Mouse (Mus musculus) liver, embryonic 16.5 days (tissue): ENCODE measurements around the gene Jph3. TPM values are rescaled to one million over a fixed set of nuclear protein-coding genes. Genes with fewer than 3 reads are reported as not detected.

Experiments
- ATAC-seq: fragments of 200-750 bp; cut with Nextera tagmentation; 2 replicates; pipeline ENCODE4 v1.8.0; 2017; ENCODE audit warnings: low read depth, mild to moderate bottlenecking, moderate number of reproducible peaks, moderate library complexity
- H3K27ac ChIP-seq: fragments of 300-500 bp; sonication (generic); 2 replicates; pipeline ENCODE4 v1.5.1; 2014; ENCODE audit warnings: mild to moderate bottlenecking, low read length
- H3K27me3 ChIP-seq: fragments of 300-500 bp; sonication (generic); 2 replicates; pipeline ENCODE4 v1.6.1; 2014; ENCODE audit warnings: low read depth, low read length, mixed read lengths; ENCODE audit not compliant: control insufficient read depth, insufficient read depth
- H3K36me3 ChIP-seq: fragments of 300-500 bp; sonication (generic); 2 replicates; pipeline ENCODE4 v1.6.1; 2014; ENCODE audit warnings: mild to moderate bottlenecking; ENCODE audit not compliant: control insufficient read depth, insufficient read depth
- H3K4me1 ChIP-seq: fragments of 300-500 bp; sonication (generic); 2 replicates; pipeline ENCODE4 v1.6.1; 2014; ENCODE audit warnings: low read depth, low read length, mixed read lengths; ENCODE audit not compliant: control insufficient read depth
- H3K4me2 ChIP-seq: fragments of 300-500 bp; sonication (generic); 2 replicates; pipeline ENCODE4 v1.6.1; 2014; ENCODE audit warnings: low read depth, low read length, mixed read lengths
- H3K4me3 ChIP-seq: fragments of 300-500 bp; sonication (generic); 2 replicates; pipeline ENCODE4 v1.5.1; 2014; ENCODE audit warnings: low read depth, mild to moderate bottlenecking, low read length
- H3K9ac ChIP-seq: fragments of 300-500 bp; sonication (generic); 2 replicates; pipeline ENCODE4 v1.6.1; 2014; ENCODE audit warnings: low read depth, low read length
- H3K9me3 ChIP-seq: fragments of 300-500 bp; sonication (generic); replicated peaks from 2 replicates; pipeline ENCODE4 v1.6.1; 2016; ENCODE audit warnings: low read length; ENCODE audit not compliant: control insufficient read depth
- WGBS: fragments of 180-500 bp; shearing (Covaris S2); extraction: QIAGEN DNeasy Blood & Tissue Kit; methylation state at CpG from one replicate; pipeline ENCODE4 v1.1.7; 2014; ENCODE audit not compliant: insufficient replicate concordance; 5-methylcytosine and 5-hydroxymethylcytosine counted together
- polyA plus RNA-seq: library from polyadenylated mRNA; unstranded; fragments of >200 nt; fragmentation: Nextera tagmentation; extraction: Ambion mirVana; gene quantifications from 2 replicates; pipeline ENCODE4 v1.2.1, GENCODE M21; 2015

Jph3 gene
- 0.07 and 0.08 TPM in 2 replicates for polyA plus RNA-seq

- no peak within 1 kb of the TSS for H3K9ac ChIP-seq
- no peak for ATAC-seq
- peak within 1 kb of the TSS; percentile 27 for H3K4me3 ChIP-seq
- H3K27ac ChIP-seq = no peak within 1 kb of the TSS
- H3K27me3 ChIP-seq = peaks cover 56% of the 10 kb centered on the region
- H3K36me3 ChIP-seq = no peaks in the 10 kb centered on the region
- peaks cover 2% of the 10 kb centered on the region; the same call in 1 of the 2 replicates for H3K9me3 ChIP-seq
- H3K4me1 ChIP-seq = no peaks in the 10 kb centered on the region
- WGBS = 12% methylated on average over 12 of the region's 12 CpGs
- H3K4me2 ChIP-seq = peak within 1 kb of the TSS; percentile 32; the same call in 1 of the 2 replicates
Observed at GRCm38 (mm10) chr8:121729323-121729722, at the start of gene Jph3. Jph3 (plus strand) TSS chr8:121729623.

GRCm38 (mm10) chr8:121680896-121681295 is 48.5 kb upstream of the Jph3 start:
- Histone ChIP-seq H3K27ac (no peak overlapping the region), H3K4me2 (no peak overlapping the region), H3K4me3 (no peak overlapping the region), H3K4me1 (no peaks in the 10 kb centered on the region), H3K9me3 (no peaks in the 10 kb centered on the region), H3K36me3 (no peaks in the 10 kb centered on the region), H3K27me3 (no peaks in the 10 kb centered on the region; the same call in 1 of the 2 replicates), H3K9ac (no peak overlapping the region)
- 62% methylated on average over 4 of the region's 4 CpGs for WGBS
- ATAC-seq = no peak

GRCm38 (mm10) chr8:121681457-121681856 is 48.0 kb upstream of the Jph3 start:
- Histone ChIP-seq H3K4me1 (no peaks in the 10 kb centered on the region), H3K4me3 (no peak overlapping the region), H3K36me3 (no peaks in the 10 kb centered on the region), H3K9me3 (no peaks in the 10 kb centered on the region), H3K9ac (no peak overlapping the region), H3K27me3 (no peaks in the 10 kb centered on the region; the same call in 1 of the 2 replicates), H3K4me2 (no peak overlapping the region), H3K27ac (no peak overlapping the region)
- WGBS = 44% methylated on average over 10 of the region's 10 CpGs
- no peak for ATAC-seq

- H3K9ac ChIP-seq = no peak overlapping the region
- 55% methylated on average over 10 of the region's 10 CpGs for WGBS
Observed at GRCm38 (mm10) chr8:121683083-121683832, 46.2 kb upstream of the Jph3 start.

GRCm38 (mm10) chr8:121685419-121685818 is 44.0 kb upstream of the Jph3 start:
- no peak for ATAC-seq
- WGBS = 6% methylated on average over 4 of the region's 4 CpGs
- no peak overlapping the region for H3K4me3 ChIP-seq

More at GRCm38 (mm10) chr8:121683083-121683832, 46.2 kb upstream of the Jph3 start:
- no peaks in the 10 kb centered on the region for H3K9me3 ChIP-seq
- no peak for ATAC-seq
- H3K27me3 ChIP-seq = no peaks in the 10 kb centered on the region; the same call in 1 of the 2 replicates
- no peaks in the 10 kb centered on the region for H3K4me1 ChIP-seq
- H3K36me3 ChIP-seq = no peaks in the 10 kb centered on the region
- H3K4me3 ChIP-seq = no peak overlapping the region
- no peak overlapping the region for H3K27ac ChIP-seq
- H3K4me2 ChIP-seq = no peak overlapping the region

GRCm38 (mm10) chr8:121687455-121688161 is 41.8 kb upstream of the Jph3 start:
- ATAC-seq = no peak
- WGBS = 55% methylated on average over 14 of the region's 14 CpGs

More at GRCm38 (mm10) chr8:121685419-121685818, 44.0 kb upstream of the Jph3 start:
- H3K27ac ChIP-seq = no peak overlapping the region
- H3K9ac ChIP-seq = no peak overlapping the region
- H3K27me3 ChIP-seq = no peaks in the 10 kb centered on the region; the same call in 1 of the 2 replicates
- H3K4me2 ChIP-seq = no peak overlapping the region
- no peaks in the 10 kb centered on the region for H3K36me3 ChIP-seq
- H3K4me1 ChIP-seq = no peaks in the 10 kb centered on the region
- H3K9me3 ChIP-seq = no peaks in the 10 kb centered on the region

GRCm38 (mm10) chr8:121688496-121688895 is 40.9 kb upstream of the Jph3 start:
- H3K27ac ChIP-seq = no peak overlapping the region
- no peaks in the 10 kb centered on the region for H3K9me3 ChIP-seq
- ATAC-seq = no peak
- WGBS = 25% methylated on average over 5 of the region's 5 CpGs
- no peak overlapping the region for H3K4me2 ChIP-seq
- no peak overlapping the region for H3K4me3 ChIP-seq
- no peaks in the 10 kb centered on the region for H3K4me1 ChIP-seq
- H3K36me3 ChIP-seq = no peaks in the 10 kb centered on the region
- H3K9ac ChIP-seq = no peak overlapping the region
- no peaks in the 10 kb centered on the region for H3K27me3 ChIP-seq

More at GRCm38 (mm10) chr8:121687455-121688161, 41.8 kb upstream of the Jph3 start:
- Histone ChIP-seq H3K27ac (no peak overlapping the region), H3K27me3 (no peaks in the 10 kb centered on the region), H3K4me3 (no peak overlapping the region), H3K4me1 (no peaks in the 10 kb centered on the region), H3K4me2 (no peak overlapping the region), H3K9me3 (no peaks in the 10 kb centered on the region), H3K36me3 (no peaks in the 10 kb centered on the region), H3K9ac (no peak overlapping the region)

GRCm38 (mm10) chr8:121694453-121694852 is 35.0 kb upstream of the Jph3 start:
- H3K4me1 ChIP-seq = no peaks in the 10 kb centered on the region; the same call in 1 of the 2 replicates
- no peak overlapping the region for H3K27ac ChIP-seq
- 45% methylated on average over 4 of the region's 4 CpGs for WGBS
- H3K9me3 ChIP-seq = no peaks in the 10 kb centered on the region
- H3K4me3 ChIP-seq = no peak overlapping the region
- no peak for ATAC-seq
- H3K27me3 ChIP-seq = no peaks in the 10 kb centered on the region; the same call in 1 of the 2 replicates
- H3K9ac ChIP-seq = no peak overlapping the region
- H3K4me2 ChIP-seq = no peak overlapping the region
- no peaks in the 10 kb centered on the region for H3K36me3 ChIP-seq
